Mouse (Mus musculus): ENCODE data around the gene Rab31. TPM values are rescaled to one million over a fixed set of nuclear protein-coding genes. Genes with fewer than 3 reads are reported as not detected.
A peak's percentile ranks its signal among the peaks of the same experiment; 100 is the strongest.

Rab31 gene
- polyA plus RNA-seq, 1 experiment, result 17.6 TPM

DNA sequence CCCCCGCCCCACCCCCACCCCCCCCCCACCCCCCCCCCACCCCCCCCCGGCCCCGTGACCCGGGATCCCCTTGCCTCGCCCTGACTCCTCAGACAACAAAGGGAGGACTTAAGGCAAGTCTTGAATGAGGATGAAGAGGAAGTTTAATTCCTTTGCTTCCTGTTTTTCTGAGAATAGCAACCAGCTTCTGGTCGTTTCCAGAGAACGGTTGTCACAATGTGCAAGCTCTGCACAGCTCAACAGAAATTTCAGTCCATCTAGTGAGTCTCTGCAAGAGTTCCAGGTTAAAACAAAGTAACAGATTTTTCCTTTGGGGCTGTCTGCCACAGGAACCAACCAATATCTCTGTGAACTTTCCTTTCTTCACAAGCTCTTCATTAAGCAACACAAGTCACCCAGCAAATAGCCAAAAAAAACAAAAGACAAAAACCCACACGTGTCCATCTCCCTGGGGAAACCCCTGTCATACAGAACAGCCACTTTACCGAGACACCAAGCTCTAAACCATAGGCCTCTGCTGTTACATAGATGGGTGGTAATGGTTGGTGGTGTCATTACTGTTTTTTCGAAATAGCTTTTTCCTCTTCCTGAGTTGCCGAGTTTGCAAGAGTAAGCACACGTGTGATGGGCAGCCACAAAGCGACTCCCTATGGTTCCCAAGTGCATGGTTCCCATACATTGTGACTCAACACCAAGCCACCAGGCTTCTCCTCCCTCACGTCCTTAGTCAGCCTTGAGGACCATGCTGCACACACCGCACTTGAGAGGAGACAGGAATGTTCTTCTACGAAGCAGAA, 42.4 kb downstream of the Rab31 start:
- no peaks in the 10 kb centered on the region for H3K4me1 ChIP-seq (ENCODE audit: control insufficient read depth, insufficient read depth, low read length)
- TF ChIP-seq CTCF (conservative IDR thresholded peaks at IDR 0.05; ENCODE audit: insufficient read depth, insufficient read length, low read depth, low read length), result no peak
- TF ChIP-seq POLR2A (IDR thresholded peaks at IDR 0.05; ENCODE audit: low read depth, low read length), result no peak
- H3K36me3 ChIP-seq (ENCODE audit: control insufficient read depth, insufficient read depth, low read length), result no peaks in the 10 kb centered on the region
- H3K4me3 ChIP-seq (ENCODE audit: insufficient read depth, low read depth, low read length), result no peak overlapping the region
- no peak overlapping the region; the same call in 1 of the 2 replicates for H3K27ac ChIP-seq (ENCODE audit: insufficient read depth, low read depth, low read length)
- no peaks in the 10 kb centered on the region for H3K27me3 ChIP-seq (replicated peaks; ENCODE audit: control insufficient read depth, insufficient read depth, low read length)
- WGBS, result 60% methylated on average over 14 of the region's 16 CpGs
- peak; percentile 34 for DNase-seq

DNA sequence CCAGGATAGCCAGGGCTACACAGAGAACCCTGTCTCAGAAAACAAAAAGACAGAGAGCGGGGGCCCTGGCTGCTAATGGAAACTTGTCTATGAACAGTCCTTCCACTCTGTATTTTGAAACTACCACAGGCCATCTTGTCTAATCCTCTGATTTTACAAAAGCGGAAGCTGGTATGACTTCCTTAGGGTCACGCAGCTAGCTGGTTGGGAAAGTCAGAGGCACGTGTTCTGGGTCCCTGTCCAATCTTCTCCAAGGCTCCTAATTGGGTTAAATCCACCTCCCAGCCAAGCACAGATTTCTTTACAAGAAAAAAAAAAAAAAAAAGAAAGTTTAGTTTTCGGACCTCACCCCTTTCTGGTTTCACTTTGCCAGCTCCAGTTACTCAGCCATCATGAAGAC, 45.8 kb downstream of the Rab31 start:
- no peak overlapping the region for H3K4me3 ChIP-seq (ENCODE audit: insufficient read depth, low read depth, low read length)
- no peak for DNase-seq
- WGBS, result 74% methylated on average over 5 of the region's 5 CpGs
- TF ChIP-seq CTCF (conservative IDR thresholded peaks at IDR 0.05; ENCODE audit: insufficient read depth, insufficient read length, low read depth, low read length), result no peak
- TF ChIP-seq POLR2A (IDR thresholded peaks at IDR 0.05; ENCODE audit: low read depth, low read length), result no peak
- H3K36me3 ChIP-seq (ENCODE audit: control insufficient read depth, insufficient read depth, low read length), result no peaks in the 10 kb centered on the region
- no peak overlapping the region for H3K27ac ChIP-seq (ENCODE audit: insufficient read depth, low read depth, low read length)
- H3K4me1 ChIP-seq (ENCODE audit: control insufficient read depth, insufficient read depth, low read length), result peaks cover 5% of the 10 kb centered on the region; the same call in 1 of the 2 replicates
- H3K27me3 ChIP-seq (replicated peaks; ENCODE audit: control insufficient read depth, insufficient read depth, low read length), result no peaks in the 10 kb centered on the region

DNA sequence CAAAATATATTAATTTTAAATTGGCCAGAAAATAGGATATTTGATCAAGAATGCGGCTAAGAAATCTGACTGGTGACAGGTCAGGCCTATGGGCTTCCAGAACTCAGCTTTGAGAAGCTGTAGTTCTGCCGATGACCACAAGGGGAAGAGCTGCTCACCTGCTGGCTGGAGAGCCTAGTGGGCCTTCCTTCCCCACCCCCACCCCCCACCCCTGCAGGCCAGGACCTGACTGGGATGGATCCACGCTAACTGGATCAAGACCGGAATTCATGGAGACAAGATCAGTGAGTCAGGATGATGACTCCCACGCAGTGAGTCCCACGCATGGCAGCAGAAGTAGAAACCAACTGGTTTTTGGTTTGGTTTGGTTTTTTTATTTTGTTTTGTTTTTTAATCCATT, 46.3 kb downstream of the Rab31 start:
- H3K27me3 ChIP-seq (replicated peaks; ENCODE audit: control insufficient read depth, insufficient read depth, low read length), result no peaks in the 10 kb centered on the region
- H3K36me3 ChIP-seq (ENCODE audit: control insufficient read depth, insufficient read depth, low read length), result no peaks in the 10 kb centered on the region
- DNase-seq, result no peak
- WGBS, result 76% methylated on average over 6 of the region's 6 CpGs
- H3K4me1 ChIP-seq (ENCODE audit: control insufficient read depth, insufficient read depth, low read length), result peaks cover 5% of the 10 kb centered on the region; the same call in 1 of the 2 replicates
- H3K27ac ChIP-seq (ENCODE audit: insufficient read depth, low read depth, low read length), result no peak overlapping the region
- TF ChIP-seq CTCF (conservative IDR thresholded peaks at IDR 0.05; ENCODE audit: insufficient read depth, insufficient read length, low read depth, low read length), result peak; percentile 45
- no peak for TF ChIP-seq POLR2A (IDR thresholded peaks at IDR 0.05; ENCODE audit: low read depth, low read length)
- H3K4me3 ChIP-seq (ENCODE audit: insufficient read depth, low read depth, low read length), result no peak overlapping the region

DNA sequence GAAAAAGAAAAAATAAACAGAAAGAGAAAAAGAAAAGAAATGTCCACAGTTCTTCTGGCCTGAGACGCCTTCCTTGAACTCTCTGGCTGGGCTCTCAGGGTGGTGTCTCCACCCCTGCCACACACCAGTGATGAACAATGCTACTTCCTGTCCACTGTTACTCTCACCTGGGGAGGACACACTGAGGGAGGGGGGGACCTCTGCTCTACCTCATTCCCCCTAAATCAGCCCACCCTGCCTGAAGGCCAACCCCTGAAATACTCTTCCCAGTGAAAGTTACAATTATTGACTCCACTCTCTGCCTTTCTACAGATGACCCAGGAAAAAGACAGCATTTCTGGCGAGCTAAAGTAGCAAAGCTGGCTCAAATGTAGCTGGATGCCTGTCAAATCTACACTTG, 46.7 kb downstream of the Rab31 start:
- TF ChIP-seq POLR2A (IDR thresholded peaks at IDR 0.05; ENCODE audit: low read depth, low read length) (no peak), CTCF (conservative IDR thresholded peaks at IDR 0.05; ENCODE audit: insufficient read depth, insufficient read length, low read depth, low read length) (no peak)
- DNase-seq, result no peak
- H3K27ac ChIP-seq (ENCODE audit: insufficient read depth, low read depth, low read length), result no peak overlapping the region
- no peaks in the 10 kb centered on the region for H3K27me3 ChIP-seq (replicated peaks; ENCODE audit: control insufficient read depth, insufficient read depth, low read length)
- no peaks in the 10 kb centered on the region for H3K36me3 ChIP-seq (ENCODE audit: control insufficient read depth, insufficient read depth, low read length)
- 89% methylated on average over 2 of the region's 2 CpGs for WGBS
- peaks cover 5% of the 10 kb centered on the region; the same call in 1 of the 2 replicates for H3K4me1 ChIP-seq (ENCODE audit: control insufficient read depth, insufficient read depth, low read length)
- H3K4me3 ChIP-seq (ENCODE audit: insufficient read depth, low read depth, low read length), result no peak overlapping the region

DNA sequence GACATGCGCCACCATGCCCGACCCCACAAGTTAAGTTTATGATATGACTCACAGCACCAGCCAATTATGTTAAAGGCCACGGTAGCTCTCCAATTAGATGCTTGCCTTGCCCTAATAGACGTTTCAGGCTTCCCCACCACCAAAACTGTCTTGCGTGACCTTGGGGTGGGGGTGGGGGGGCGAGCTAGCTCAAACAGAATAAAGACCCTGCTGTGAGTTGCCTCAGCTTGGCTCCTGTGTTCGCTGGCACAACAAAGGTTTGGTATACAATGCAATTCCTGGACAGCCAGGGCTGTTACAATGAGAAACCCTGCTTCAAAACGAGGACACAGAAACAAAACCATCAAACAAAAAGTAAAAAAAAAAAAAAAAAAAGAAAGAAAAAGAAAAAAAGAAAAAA, 47.2 kb downstream of the Rab31 start:
- no peak for DNase-seq
- no peak overlapping the region for H3K4me3 ChIP-seq (ENCODE audit: insufficient read depth, low read depth, low read length)
- WGBS, result 76% methylated on average over 8 of the region's 8 CpGs
- peaks cover 5% of the 10 kb centered on the region; the same call in 1 of the 2 replicates for H3K4me1 ChIP-seq (ENCODE audit: control insufficient read depth, insufficient read depth, low read length)
- TF ChIP-seq CTCF (conservative IDR thresholded peaks at IDR 0.05; ENCODE audit: insufficient read depth, insufficient read length, low read depth, low read length), result no peak
- TF ChIP-seq POLR2A (IDR thresholded peaks at IDR 0.05; ENCODE audit: low read depth, low read length), result no peak
- no peaks in the 10 kb centered on the region for H3K36me3 ChIP-seq (ENCODE audit: control insufficient read depth, insufficient read depth, low read length)
- no peak overlapping the region for H3K27ac ChIP-seq (ENCODE audit: insufficient read depth, low read depth, low read length)
- H3K27me3 ChIP-seq (replicated peaks; ENCODE audit: control insufficient read depth, insufficient read depth, low read length), result no peaks in the 10 kb centered on the region

DNA sequence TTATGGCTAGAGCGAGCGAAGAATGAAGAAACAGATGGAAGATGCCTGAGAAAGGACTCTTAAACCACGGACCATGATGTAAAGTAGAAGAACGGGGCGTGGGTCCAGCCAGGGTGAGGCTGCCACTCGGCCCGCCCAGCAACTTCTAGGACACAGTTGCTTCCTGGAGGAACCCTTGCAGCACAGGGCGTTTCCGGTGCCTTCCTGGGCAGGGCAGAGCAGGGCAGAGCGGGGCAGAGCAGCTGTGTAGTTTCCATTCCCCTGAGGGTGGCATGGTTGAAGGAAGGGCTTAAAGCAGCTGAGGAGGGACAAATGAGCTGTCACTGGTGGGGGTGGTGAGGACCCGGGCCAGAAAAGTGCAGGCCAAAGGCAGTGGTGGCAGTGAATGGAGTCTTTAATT, 48.3 kb downstream of the Rab31 start:
- Histone ChIP-seq H3K4me3 (ENCODE audit: insufficient read depth, low read depth, low read length) (no peak overlapping the region), H3K36me3 (ENCODE audit: control insufficient read depth, insufficient read depth, low read length) (no peaks in the 10 kb centered on the region), H3K4me1 (ENCODE audit: control insufficient read depth, insufficient read depth, low read length) (peaks cover 5% of the 10 kb centered on the region; the same call in 1 of the 2 replicates), H3K27me3 (replicated peaks; ENCODE audit: control insufficient read depth, insufficient read depth, low read length) (no peaks in the 10 kb centered on the region), H3K27ac (ENCODE audit: insufficient read depth, low read depth, low read length) (peak overlapping the region; percentile 36; the same call in 1 of the 2 replicates)
- peak; percentile 53 for DNase-seq
- 66% methylated on average over 11 of the region's 11 CpGs for WGBS
- TF ChIP-seq POLR2A (IDR thresholded peaks at IDR 0.05; ENCODE audit: low read depth, low read length) (no peak), CTCF (conservative IDR thresholded peaks at IDR 0.05; ENCODE audit: insufficient read depth, insufficient read length, low read depth, low read length) (no peak)

DNA sequence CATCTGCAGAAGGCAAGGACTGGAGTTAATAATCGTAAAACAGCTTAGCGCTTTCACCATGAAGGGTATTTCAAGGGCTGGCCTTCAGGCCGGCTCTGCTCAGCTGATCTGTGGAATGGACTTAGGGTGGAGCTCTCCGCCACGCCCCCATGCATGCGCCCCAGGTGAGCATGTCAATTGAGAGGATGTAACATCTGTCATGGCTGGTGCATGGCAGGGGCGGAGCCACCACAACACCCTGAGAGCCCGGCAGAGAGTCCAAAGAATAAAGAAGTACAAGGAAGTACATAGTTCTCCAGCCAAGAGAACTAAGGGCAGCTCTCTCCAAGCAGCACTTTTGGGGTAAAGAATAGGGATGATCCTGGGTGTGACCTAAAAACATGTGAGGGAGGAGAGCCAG, 48.9 kb downstream of the Rab31 start:
- Histone ChIP-seq H3K4me1 (ENCODE audit: control insufficient read depth, insufficient read depth, low read length) (peaks cover 5% of the 10 kb centered on the region; the same call in 1 of the 2 replicates), H3K4me3 (ENCODE audit: insufficient read depth, low read depth, low read length) (no peak overlapping the region), H3K27ac (ENCODE audit: insufficient read depth, low read depth, low read length) (peak overlapping the region; percentile 36; the same call in 1 of the 2 replicates), H3K27me3 (replicated peaks; ENCODE audit: control insufficient read depth, insufficient read depth, low read length) (no peaks in the 10 kb centered on the region), H3K36me3 (ENCODE audit: control insufficient read depth, insufficient read depth, low read length) (no peaks in the 10 kb centered on the region)
- DNase-seq, result peak; percentile 71
- 56% methylated on average over 8 of the region's 8 CpGs for WGBS
- no peak for TF ChIP-seq POLR2A (IDR thresholded peaks at IDR 0.05; ENCODE audit: low read depth, low read length)
- no peak for TF ChIP-seq CTCF (conservative IDR thresholded peaks at IDR 0.05; ENCODE audit: insufficient read depth, insufficient read length, low read depth, low read length)
